Mouse (Mus musculus) thymus, postnatal 36 days (tissue): ENCODE results near the gene 4930407I10Rik.
A peak's percentile ranks its signal among the peaks of the same experiment; 100 is the strongest.

ENCODE experiments used
- DNase-seq, 2 experiments: peaks; one replicate each; pipeline ENCODE4 v3.0.0; 2022; ENCODE audit warnings: mixed read lengths in 2 of 2

Gene 4930407I10Rik

GRCm38 (mm10) chr15:82063909-82064308 is 5.0 kb downstream of the 4930407I10Rik start:
- no peak for DNase-seq

GRCm38 (mm10) chr15:82065511-82065910 is 6.6 kb downstream of the 4930407I10Rik start:
- DNase-seq: peak; percentile 30 to 41

DNA sequence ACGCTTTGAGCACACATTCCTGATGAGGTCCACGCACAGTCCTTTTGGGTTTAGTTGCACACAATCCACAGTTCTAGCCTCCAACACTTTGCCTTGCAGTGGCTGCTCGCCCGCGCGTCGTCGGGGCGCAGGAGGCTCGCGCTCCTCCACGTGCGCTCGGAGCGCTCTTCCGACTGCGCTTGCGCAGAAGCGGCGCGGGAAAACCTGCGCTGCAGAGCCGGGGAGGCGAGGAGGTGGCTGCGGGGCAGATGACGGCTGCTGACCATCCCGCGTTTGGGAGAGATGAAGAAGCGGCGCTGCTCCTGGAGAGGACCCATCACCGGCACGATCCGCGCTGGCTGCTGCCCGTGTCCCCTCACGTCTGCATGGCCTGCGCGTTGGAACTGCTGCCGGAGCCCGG is 10.9 kb downstream of the 4930407I10Rik start, which contains the start of gene Mei1:
Gene Mei1 (plus strand): TSS at position 99 of the 400 bp plus-strand sequence.
- no peak for DNase-seq

- no peak for DNase-seq
Measured at GRCm38 (mm10) chr15:82071816-82072469, 13.0 kb downstream of the 4930407I10Rik start.

DNA sequence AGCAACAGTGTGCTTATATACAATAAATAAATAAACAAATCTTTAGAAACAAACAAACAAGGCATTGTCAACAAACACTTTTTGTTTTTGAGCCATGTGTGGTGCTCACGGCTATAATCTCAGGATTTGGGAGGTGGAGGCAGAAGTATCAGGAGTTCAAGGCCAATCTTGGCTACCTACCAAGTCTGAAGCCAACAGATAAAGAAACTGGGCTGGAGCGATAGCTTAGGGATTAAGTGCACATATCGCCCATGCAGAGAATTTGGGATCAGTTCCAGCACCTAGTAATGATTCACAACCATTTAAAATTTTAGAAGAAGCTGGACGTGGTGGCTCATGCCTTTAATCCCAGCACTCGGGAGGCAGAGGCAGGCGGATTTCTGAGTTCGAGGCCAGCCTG is 14.5 kb downstream of the 4930407I10Rik start:
- no peak for DNase-seq

DNA sequence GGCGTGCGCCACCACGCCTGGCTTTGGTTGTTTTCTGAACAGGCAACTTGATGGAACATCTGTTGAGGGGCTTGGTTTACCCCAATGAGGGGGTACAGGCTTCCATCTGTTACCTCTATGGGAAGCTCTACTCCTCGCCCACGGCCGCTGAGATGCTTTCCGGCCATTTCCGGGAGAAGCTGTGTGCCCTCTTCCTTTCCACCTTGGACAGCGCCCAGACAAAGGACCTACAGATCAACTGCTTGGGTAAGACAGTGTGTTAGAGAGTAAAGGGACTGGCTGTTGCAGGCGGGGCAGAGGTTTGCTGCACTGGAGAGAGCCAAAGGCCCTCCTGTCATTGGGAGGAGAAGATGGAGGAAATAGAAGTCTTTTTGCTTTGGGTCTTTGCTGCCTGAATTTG is 20.9 kb downstream of the 4930407I10Rik start:
- DNase-seq: no peak

GRCm38 (mm10) chr15:82081161-82081560 is 22.2 kb downstream of the 4930407I10Rik start:
- DNase-seq: peak; percentile 61 to 65

GRCm38 (mm10) chr15:82085606-82086005 is 26.7 kb downstream of the 4930407I10Rik start:
- DNase-seq: no peak

GRCm38 (mm10) chr15:82086131-82086530 is 27.2 kb downstream of the 4930407I10Rik start:
- DNase-seq: no peak

GRCm38 (mm10) chr15:82087266-82087665 is 28.3 kb downstream of the 4930407I10Rik start:
- DNase-seq: no peak

GRCm38 (mm10) chr15:82091061-82091460 is 32.1 kb downstream of the 4930407I10Rik start:
- DNase-seq: no peak

DNA sequence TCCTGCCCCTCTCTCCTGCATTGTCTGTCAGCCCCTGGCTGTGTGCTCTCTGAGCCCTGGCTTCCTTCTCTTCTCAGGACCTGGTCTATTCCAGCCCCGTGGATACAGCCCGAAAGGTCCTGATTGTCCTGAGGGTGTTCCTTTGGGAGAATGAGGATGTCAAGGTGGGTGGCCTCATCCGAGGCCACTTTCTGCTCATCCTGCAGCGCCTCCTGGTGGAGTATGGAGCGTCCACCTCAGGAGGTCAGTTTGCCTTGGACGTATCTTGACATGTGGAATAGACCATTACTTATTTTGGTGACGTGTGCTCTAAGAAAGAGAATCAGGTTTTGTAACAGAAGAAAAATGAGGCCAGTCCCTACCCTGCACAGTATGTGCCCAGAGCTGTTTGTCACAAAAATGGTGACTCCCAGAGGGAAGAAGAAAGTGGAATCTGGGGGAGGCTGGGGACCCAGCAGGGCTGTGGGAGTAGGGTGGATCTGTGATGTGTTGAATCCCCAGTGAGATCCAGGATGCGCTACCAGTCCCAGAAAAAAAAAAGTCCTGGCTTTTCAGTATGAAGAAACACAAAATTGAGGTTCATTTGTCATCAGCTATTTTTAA is 48.1 kb downstream of the 4930407I10Rik start:
- DNase-seq: peak; percentile 12 to 22
